Mouse (Mus musculus) spleen, adult 2 months (tissue): ENCODE measurements around the gene Abcd3. TPM values are rescaled to one million over a fixed set of nuclear protein-coding genes. Genes with fewer than 3 reads are reported as not detected.
A peak's percentile ranks its signal among the peaks of the same experiment; 100 is the strongest.

Experiments used
- DNase-seq, 2 experiments: peaks; one replicate each; pipeline versions ENCODE4 v3.0.0 to v3.0.0-alpha.2; 2012 to 2021; ENCODE audit warnings: low spot score in 2 of 2, low read depth in 1 of 2
- H3K27ac ChIP-seq: fragments of 200-500 bp; 2 replicates; pipeline ENCODE4 v1.5.1; 2012; ENCODE audit warnings: low read length, inconsistent platforms; ENCODE audit not compliant: insufficient read depth
- H3K27me3 ChIP-seq: fragments of 200-500 bp; 2 replicates; pipeline ENCODE4 v1.6.1; 2012; ENCODE audit warnings: mild to moderate bottlenecking, moderate library complexity, low read length, inconsistent platforms; ENCODE audit not compliant: control insufficient read depth, insufficient read depth
- H3K36me3 ChIP-seq: fragments of 200-500 bp; 2 replicates; pipeline ENCODE4 v1.6.1; 2012; ENCODE audit warnings: mild to moderate bottlenecking, low read length, inconsistent platforms; ENCODE audit not compliant: control insufficient read depth, insufficient read depth
- H3K4me1 ChIP-seq: fragments of 200-500 bp; 2 replicates; pipeline ENCODE4 v1.6.1; 2011; ENCODE audit warnings: inconsistent platforms; ENCODE audit not compliant: control insufficient read depth, insufficient read depth, insufficient read length
- H3K4me3 ChIP-seq: fragments of 200-500 bp; 2 replicates; pipeline ENCODE4 v1.5.1; 2011; ENCODE audit warnings: mild to moderate bottlenecking, inconsistent platforms; ENCODE audit not compliant: insufficient read depth, insufficient read length; ENCODE audit errors: extremely low read depth
- CTCF ChIP-seq: fragments of 200-500 bp; IDR thresholded peaks from 2 replicates; pipeline ENCODE4 v1.5.1; 2011; ENCODE audit warnings: mild to moderate bottlenecking, inconsistent platforms; ENCODE audit not compliant: insufficient read depth, insufficient read length, insufficient replicate concordance; ENCODE audit errors: extremely low read depth
- POLR2A ChIP-seq: fragments of 200-500 bp; IDR thresholded peaks from 2 replicates; pipeline ENCODE4 v1.6.1; 2011; ENCODE audit warnings: low read depth, low read length, inconsistent platforms
- WGBS: fragments of 180-500 bp; shearing (Covaris S2); methylation state at CpG from one replicate; pipeline ENCODE4 v1.1.7; 2018; 5-methylcytosine and 5-hydroxymethylcytosine counted together
- polyA plus RNA-seq: library from polyadenylated mRNA; depleted of rRNA; stranded (reverse); fragments of >200 nt; gene quantifications from 2 replicates; pipeline ENCODE4 v1.2.3, GENCODE M21; 2012

Gene Abcd3
- polyA plus RNA-seq, 1 experiment, result 1.7 TPM

DNA sequence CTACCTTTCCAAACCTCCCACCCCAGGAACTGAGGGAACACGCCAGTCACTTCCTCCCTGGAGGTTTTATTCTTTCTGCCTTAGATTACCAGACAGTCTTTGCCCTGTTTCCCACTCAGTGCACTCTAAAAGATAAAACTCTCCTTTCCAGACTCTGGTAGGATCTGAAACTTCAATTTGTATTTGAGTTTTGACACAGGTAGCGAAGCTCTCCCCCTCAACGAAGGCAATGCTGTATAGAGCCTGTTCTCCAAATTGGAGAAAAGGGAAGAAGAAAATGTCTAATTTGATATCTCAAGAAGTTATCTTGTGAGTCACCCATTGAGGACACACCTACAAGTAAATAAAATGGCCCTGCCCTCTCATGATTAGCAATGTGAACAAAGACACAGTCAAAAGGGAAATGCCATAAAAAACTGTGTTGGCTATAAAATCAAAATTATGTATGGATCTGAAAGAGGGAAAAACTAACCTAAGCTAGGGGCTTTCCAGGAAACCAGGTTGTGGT, 4.6 kb upstream of the Abcd3 start:
- H3K4me1 ChIP-seq, result 0 out of 2 replicates have a peak, but pooled peaks cover 3% of the 10 kb centered on the region
- no peaks in the 10 kb centered on the region for H3K27me3 ChIP-seq
- no peak overlapping the region for H3K27ac ChIP-seq
- TF ChIP-seq POLR2A (no peak), CTCF (no peak)
- no peaks in the 10 kb centered on the region for H3K36me3 ChIP-seq
- no peak for DNase-seq
- 56% methylated on average over 3 of the region's 3 CpGs for WGBS
- H3K4me3 ChIP-seq, result no peak overlapping the region

DNA sequence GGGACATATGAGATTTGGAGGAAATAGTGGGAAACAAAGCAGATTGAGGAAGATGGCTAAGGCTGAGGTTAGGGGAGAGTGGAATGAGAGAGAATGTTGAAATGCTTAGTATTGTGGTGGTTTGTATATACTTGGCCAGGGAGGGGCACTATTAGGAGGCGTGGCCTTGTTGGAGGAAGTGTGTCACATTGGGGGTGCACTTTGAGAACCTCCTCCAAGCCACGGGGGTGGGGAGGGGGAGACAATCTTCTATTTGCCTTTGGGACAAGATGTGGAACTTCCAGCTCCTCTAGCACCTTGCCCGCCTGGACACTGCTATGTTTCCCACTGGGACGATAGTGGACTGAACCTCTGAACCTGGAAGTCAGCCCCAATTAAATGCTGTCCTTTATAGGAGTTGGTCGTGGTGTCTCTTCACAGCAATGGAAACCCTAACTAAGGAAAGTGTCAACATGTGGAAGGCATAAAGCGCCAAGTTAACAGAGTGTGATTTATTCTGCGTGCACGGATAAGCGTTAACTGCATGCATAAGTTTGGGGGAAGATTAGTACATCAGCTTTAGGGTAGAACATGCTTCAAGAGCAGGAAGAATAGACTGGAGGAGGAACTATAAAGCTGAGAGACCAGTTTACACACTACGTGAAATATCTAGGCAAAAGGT, 3.8 kb upstream of the Abcd3 start:
- H3K4me1 ChIP-seq, result 0 out of 2 replicates have a peak, but pooled peaks cover 3% of the 10 kb centered on the region
- no peak overlapping the region for H3K27ac ChIP-seq
- no peaks in the 10 kb centered on the region for H3K27me3 ChIP-seq
- H3K4me3 ChIP-seq, result no peak overlapping the region
- DNase-seq, result no peak
- TF ChIP-seq POLR2A, result no peak
- TF ChIP-seq CTCF, result no peak
- H3K36me3 ChIP-seq, result no peaks in the 10 kb centered on the region
- 80% methylated on average over 10 of the region's 10 CpGs for WGBS

DNA sequence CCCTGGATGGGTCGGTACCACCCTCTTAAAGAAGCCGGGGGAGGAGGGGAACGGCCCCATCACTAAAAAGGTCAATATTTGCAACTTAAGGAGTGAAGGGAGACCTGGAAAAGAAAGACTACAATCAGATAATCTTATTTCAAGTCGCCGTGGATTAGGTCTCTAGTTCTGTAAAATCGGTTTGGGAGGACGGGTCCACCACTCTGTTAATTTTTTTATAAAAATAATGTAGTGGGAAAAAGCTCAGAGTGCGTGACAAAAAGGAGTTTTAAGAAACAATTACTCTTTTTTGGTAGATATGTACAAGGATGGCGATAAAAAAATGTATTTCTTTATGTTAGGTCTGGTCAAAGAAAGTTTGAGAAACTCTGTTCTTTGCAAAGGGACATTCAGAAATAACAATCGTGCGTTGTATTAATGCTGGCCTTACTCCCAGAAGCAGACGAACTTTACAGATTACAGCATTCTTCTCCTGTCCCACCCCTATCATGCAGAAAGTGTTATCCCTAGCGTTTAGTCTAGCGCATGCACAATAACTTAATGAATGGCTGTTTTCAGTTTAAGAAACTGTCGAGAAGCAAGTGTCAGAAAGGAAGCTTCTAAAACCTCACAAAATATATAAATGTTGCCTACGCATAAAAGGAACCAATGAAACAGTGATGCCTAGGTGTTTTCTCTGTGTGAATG, 590 bp upstream of the Abcd3 start:
- H3K27ac ChIP-seq, result peak overlapping the region; percentile 70
- TF ChIP-seq CTCF (no peak), POLR2A (no peak)

DNA sequence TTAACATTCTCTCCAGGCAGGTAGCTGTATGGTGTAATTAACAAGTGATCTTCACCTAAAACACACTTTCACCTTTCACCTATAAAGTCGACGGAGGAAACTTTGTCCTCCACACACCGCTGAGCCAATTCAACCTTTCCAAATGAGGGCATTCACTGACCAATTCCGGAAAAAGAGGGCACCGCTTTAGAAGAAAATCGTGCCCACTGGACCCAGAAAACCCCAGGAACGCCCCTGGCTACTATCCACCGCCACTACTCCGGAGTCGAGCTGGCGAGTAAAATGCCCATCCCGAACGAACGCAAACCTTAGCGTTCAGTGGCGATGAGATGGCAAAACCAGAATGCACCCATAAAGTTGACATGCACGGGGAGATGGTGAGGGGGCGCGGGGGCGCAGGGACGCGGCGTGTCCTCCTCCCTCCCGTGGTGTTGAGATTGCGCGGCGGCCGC, 663 bp downstream of the Abcd3 start:
- 0 out of 2 replicates have a peak, but pooled peaks cover 3% of the 10 kb centered on the region for H3K4me1 ChIP-seq
- peak overlapping the region; percentile 71 for H3K4me3 ChIP-seq
- WGBS, result under 1% methylated on average over 25 of the region's 28 CpGs
- H3K27ac ChIP-seq, result peak overlapping the region; percentile 70
- H3K36me3 ChIP-seq, result no peaks in the 10 kb centered on the region
- no peaks in the 10 kb centered on the region for H3K27me3 ChIP-seq
- DNase-seq, result no peak
- TF ChIP-seq CTCF (no peak), POLR2A (no peak)

More for the DNA sequence above, 590 bp upstream of the Abcd3 start:
- H3K4me3 ChIP-seq, result peak overlapping the region; percentile 71
- H3K36me3 ChIP-seq, result no peaks in the 10 kb centered on the region
- H3K27me3 ChIP-seq, result no peaks in the 10 kb centered on the region
- DNase-seq, result no peak
- WGBS, result 35% methylated on average over 16 of the region's 16 CpGs
- H3K4me1 ChIP-seq, result 0 out of 2 replicates have a peak, but pooled peaks cover 3% of the 10 kb centered on the region

DNA sequence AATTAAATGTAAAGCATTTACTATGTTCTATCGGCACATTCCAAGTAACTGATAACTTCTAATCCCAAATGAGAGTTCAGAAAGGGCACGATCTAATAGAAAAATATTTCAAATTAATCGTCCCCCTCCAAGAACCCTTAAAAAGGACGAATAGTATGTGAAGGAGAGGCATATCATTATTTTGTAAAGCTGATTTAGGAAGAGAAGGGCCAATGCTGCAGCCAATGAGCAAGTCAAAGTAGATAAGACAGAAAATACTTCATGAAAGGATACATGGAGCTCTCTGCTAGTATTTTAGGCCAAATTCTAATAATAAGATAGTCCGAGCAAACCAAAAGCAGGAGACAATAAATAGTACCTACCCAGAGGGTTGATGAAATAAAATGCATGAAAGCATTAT, 1.3 kb downstream of the Abcd3 start:
- Histone ChIP-seq H3K4me1 (0 out of 2 replicates have a peak, but pooled peaks cover 3% of the 10 kb centered on the region), H3K27me3 (no peaks in the 10 kb centered on the region), H3K27ac (no peak overlapping the region), H3K36me3 (no peaks in the 10 kb centered on the region), H3K4me3 (no peak overlapping the region)
- TF ChIP-seq POLR2A (no peak), CTCF (no peak)
- no peak for DNase-seq
- 74% methylated on average over 5 of the region's 5 CpGs for WGBS

DNA sequence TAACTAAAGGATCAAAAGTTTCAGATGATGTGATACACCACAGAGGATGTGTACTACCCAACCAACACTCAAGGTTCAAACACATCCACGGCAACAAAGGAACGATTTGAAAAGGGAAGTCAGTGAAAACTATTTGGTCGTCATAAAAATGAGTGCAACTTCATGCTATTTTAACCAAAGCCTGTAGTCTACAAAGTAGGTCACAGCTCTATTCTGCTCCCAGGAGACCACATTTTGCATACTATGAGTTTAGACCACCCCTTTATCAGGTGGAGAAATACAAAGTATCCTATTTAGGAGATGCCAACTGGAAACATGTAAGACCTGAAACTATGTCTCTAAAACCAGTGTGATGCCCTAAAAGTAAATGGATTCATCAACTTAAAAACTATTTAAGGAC, 6.9 kb downstream of the Abcd3 start:
- Histone ChIP-seq H3K4me1 (no peaks in the 10 kb centered on the region), H3K4me3 (no peak overlapping the region), H3K36me3 (no peaks in the 10 kb centered on the region), H3K27me3 (no peaks in the 10 kb centered on the region), H3K27ac (no peak overlapping the region)
- TF ChIP-seq POLR2A (no peak), CTCF (no peak)
- WGBS, result 12% methylated on average over 3 of the region's 3 CpGs
- no peak for DNase-seq

DNA sequence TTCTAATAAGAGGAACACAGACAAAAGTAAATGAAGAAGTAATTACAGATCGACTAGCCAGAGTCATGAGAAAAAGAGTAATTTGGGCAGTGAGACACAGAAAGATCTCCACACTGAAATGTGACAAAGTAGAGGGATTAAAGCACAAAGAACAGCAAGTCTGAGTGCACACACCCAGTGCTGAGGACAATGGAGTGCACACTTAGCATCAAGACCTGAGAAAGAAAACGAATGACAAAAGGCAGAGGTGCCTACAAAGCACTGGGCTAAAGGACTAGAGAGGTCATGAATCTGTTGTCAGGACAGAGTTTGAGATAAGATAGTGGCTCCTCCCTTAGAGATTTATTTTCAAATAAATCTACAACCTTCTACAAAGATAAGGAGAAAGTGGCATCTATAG, 20.9 kb downstream of the Abcd3 start:
- WGBS, result 73% methylated on average over 2 of the region's 2 CpGs
- Histone ChIP-seq H3K4me3 (no peak overlapping the region), H3K27ac (no peak overlapping the region), H3K36me3 (peaks cover 2% of the 10 kb centered on the region; the same call in 1 of the 2 replicates), H3K4me1 (no peaks in the 10 kb centered on the region), H3K27me3 (no peaks in the 10 kb centered on the region)
- no peak for DNase-seq
- TF ChIP-seq CTCF, result no peak
- TF ChIP-seq POLR2A, result no peak
